Mouse (Mus musculus) ovary, postnatal 10 days (tissue): Measurements from ENCODE around the gene Tmem239.

Source experiments
- DNase-seq: peaks from one replicate; pipeline ENCODE4 v3.0.0; 2022; ENCODE audit warnings: low spot score

Tmem239 gene

GRCm38 (mm10) chr2:130451086-130451726, 44.9 kb downstream of the Tmem239 start:
- DNase-seq: no peak

GRCm38 (mm10) chr2:130451727-130452090, 45.4 kb downstream of the Tmem239 start:
- no peak for DNase-seq

- DNase-seq: no peak
These were observed 46.0 kb downstream of the Tmem239 start for GRCm38 (mm10) chr2:130452266-130452665.

- DNase-seq: no peak
These were observed 47.1 kb downstream of the Tmem239 start for GRCm38 (mm10) chr2:130453421-130453820.

GRCm38 (mm10) chr2:130454748-130455370, 48.6 kb downstream of the Tmem239 start:
- no peak for DNase-seq
